Mouse (Mus musculus) MN1 (cell line): Measurements from ENCODE around the gene Ribc2.

Experiments used
- DNase-seq: peaks from one replicate; pipeline ENCODE4 v3.0.0-alpha.2; 2016; ENCODE audit warnings: low spot score

Ribc2 gene

GRCm38 (mm10) chr15:85131275-85132192, at the start of gene Ribc2, which contains the start of gene Smc1b:
Gene Ribc2, plus strand, starts transcription at chr15:85132078.
Gene Smc1b, minus strand, starts transcription at chr15:85131964.
- DNase-seq = no peak

GRCm38 (mm10) chr15:85085641-85086040, 46.2 kb upstream of the Ribc2 start:
- DNase-seq = no peak

DNA sequence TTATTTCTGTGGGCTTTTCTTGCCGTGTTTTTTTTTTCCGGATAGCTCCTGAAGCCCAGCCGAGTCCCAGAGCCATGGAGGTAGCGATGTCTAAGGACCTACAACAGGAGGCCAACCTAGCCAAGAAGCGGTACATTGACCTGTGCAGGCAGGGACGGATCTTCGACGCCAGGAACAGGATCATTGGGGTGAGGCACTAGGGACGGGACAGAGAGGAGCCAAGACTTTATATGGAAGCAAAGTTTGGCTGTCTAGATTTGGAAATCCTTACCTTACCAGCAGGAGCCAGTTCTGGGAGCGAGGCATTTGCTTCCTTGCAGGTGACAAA, 279 bp downstream of the Ribc2 start:
- DNase-seq = no peak

DNA sequence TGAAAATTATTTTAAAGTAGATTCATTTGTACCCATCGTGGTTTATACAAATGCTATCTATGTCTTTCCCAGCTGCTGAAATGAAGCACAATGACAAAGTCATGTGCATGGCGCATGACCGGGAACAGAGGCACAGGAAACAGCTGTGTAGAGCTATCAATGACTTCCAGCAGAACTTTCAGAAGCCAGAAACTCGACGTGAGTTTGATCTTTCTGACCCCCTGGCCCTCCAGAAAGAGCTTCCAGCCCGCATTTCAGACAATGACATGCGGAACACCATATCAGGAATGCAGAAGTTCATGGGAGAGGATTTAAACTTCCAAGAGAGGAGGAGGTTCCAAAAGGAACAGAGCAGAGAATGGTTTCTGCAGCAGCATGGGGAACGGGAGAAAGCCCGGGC, 3.3 kb downstream of the Ribc2 start:
- DNase-seq = no peak

- no peak for DNase-seq
Measured at GRCm38 (mm10) chr15:85141290-85141689, 9.4 kb downstream of the Ribc2 start.

GRCm38 (mm10) chr15:85142441-85142840, 10.6 kb downstream of the Ribc2 start:
- no peak for DNase-seq

DNA sequence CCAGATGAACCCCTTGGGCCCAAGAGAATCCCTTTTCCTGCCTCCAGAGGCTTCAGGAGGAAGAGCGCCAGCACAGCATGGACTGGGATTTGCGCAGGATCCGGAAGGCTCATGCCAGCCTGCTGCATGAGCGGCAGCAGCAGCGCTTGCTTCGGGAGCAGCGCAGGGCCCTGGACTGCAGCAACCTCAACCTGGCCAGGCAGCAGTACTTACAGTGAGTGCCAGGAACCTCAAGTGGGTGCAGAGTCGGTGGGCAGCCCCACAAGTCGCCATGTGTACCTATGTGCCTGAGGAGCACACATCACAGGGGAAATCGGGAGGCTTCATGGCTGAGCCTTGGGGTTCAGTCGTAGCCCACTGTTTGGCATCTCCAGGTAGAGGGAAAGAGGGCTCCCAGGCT, 11.3 kb downstream of the Ribc2 start:
- no peak for DNase-seq

- no peak for DNase-seq
Measured at GRCm38 (mm10) chr15:85143747-85144146, 11.9 kb downstream of the Ribc2 start.

GRCm38 (mm10) chr15:85144249-85144648, 12.4 kb downstream of the Ribc2 start:
- DNase-seq = no peak

GRCm38 (mm10) chr15:85151433-85151918, 19.6 kb downstream of the Ribc2 start:
- DNase-seq = peak; percentile 82

GRCm38 (mm10) chr15:85152577-85152976, 20.7 kb downstream of the Ribc2 start:
- no peak for DNase-seq

- DNase-seq = no peak
Measured at GRCm38 (mm10) chr15:85154091-85154490, 22.2 kb downstream of the Ribc2 start.

DNA sequence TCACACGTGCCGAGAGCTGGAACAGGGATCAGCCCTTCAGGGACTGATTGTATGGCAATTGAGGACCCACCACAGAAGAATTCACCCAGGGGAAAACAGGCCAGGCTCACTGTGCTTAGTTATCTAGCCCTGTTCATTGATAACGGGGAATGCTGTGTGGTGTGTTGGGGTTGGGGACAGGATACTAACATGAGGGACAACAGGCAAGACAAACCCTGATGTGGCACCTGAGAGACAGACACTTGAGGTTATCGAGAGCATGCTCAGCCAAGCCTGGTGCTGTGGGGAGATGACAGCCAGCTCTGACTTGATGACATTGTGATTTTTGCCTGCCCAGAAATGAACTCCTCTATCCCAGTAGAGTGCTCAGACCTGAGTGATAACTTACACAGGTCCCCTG, 24.3 kb downstream of the Ribc2 start:
- no peak for DNase-seq

- no peak for DNase-seq
Measured at GRCm38 (mm10) chr15:85161416-85161815, 29.5 kb downstream of the Ribc2 start.

- no peak for DNase-seq
Measured at GRCm38 (mm10) chr15:85162693-85163663, 31.1 kb downstream of the Ribc2 start.

DNA sequence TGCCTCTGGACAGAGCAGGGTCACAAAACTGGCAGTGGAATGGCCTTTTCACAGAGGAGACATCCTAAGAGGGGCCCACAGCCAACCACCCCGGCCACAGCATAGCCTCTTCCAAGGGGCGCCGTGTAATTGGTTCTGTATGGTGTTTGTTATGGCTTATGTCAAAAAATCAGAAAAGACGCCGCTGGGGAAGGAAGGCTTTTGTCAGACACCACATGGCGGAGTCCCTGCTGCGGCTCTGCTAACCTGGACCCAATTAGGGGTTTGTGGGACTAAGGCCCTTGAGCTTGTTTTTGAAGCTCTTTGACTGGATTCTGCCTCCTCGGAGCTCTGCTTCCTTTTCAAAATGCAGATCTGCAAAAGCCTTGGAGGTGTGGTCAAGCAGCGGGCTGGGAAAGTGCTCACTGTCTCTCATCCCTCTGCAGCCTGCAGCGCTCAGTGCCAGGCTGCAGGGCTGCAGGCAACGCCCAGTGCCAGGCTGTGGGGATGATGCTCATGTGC, 34.6 kb downstream of the Ribc2 start:
- DNase-seq = peak; percentile 83

GRCm38 (mm10) chr15:85167086-85167679, 35.3 kb downstream of the Ribc2 start:
- DNase-seq = peak; percentile 25

GRCm38 (mm10) chr15:85172054-85172453, 40.2 kb downstream of the Ribc2 start:
- DNase-seq = no peak

DNA sequence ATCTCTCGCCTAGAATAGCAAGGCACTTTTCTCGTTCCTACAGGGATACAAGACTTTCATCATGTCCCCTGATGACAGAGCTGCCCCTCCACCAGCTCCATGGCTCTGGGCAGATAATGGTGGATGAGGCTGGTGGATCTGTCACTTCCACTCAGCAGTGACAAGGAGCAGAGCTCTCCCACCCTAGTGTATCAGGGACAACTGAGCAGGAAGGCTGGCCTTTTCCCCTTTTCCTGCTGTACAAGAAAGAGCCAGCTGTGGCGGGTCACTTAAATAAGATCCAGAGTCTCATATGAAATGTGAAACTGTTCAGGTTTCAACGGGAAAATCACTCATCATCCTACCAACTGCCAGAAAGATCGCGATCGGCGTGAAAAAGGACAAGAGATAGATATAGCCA, 41.5 kb downstream of the Ribc2 start:
- peak; percentile 86 for DNase-seq

GRCm38 (mm10) chr15:85174060-85174459, 42.2 kb downstream of the Ribc2 start:
- peak; percentile 63 for DNase-seq

GRCm38 (mm10) chr15:85177576-85177975, 45.7 kb downstream of the Ribc2 start:
- peak; percentile 45 for DNase-seq

- no peak for DNase-seq
Measured at GRCm38 (mm10) chr15:85178172-85178571, 46.3 kb downstream of the Ribc2 start.
